Mouse (Mus musculus) lung, postnatal 14 days (tissue): ENCODE results near the gene Atp12a.

Source experiments
- DNase-seq: peaks from one replicate; pipeline ENCODE4 v3.0.0; 2021

The Atp12a gene

DNA sequence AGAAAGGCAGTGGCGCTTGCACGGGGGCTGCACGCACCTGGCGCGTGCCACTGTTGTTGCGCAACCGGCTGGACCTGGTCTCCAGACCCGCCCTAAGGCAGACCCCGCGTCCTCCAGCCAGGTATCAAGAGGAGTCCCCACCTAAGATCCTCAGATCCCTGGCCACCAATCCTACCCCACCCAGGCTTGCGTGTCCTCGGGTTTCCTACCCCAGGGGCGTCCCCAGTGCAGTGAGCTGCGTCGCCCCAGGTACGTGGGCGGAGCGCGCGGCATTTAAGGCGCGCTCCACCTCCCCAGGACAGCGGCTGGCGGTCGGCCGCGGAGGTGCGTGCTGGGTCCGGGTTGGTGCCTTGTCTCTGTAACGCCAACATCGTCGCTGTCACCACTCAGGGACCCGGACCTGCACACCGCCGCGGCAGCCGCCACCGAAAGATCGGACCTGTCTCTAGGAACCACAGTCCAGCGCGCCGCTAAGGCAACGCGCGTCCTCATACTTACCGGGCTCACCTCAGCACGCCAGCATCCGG, at the start of gene Atp12a:
Atp12a (plus strand) TSS at position 358 of the 527 bp plus-strand sequence.
- DNase-seq: no peak

DNA sequence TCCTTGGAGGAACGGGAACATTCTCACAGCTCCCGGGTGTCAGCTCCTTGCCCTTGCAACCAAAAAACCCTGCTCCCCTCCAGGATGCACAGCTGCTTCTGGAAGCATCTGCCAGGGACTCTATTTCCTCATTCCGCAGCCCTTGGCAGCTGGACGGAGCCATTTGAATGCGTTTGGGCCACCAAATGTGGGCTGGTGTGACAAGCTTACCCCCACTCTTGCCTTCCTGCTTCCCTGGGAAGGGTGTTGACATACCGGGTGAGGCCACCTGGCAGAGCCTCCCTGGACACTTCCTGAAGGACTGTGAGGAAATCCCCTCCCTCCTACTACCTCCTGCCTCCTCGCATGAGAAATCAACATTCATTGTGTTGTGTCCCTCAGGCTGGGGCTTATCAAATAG, 49.3 kb upstream of the Atp12a start:
- peak; percentile 16 for DNase-seq

DNA sequence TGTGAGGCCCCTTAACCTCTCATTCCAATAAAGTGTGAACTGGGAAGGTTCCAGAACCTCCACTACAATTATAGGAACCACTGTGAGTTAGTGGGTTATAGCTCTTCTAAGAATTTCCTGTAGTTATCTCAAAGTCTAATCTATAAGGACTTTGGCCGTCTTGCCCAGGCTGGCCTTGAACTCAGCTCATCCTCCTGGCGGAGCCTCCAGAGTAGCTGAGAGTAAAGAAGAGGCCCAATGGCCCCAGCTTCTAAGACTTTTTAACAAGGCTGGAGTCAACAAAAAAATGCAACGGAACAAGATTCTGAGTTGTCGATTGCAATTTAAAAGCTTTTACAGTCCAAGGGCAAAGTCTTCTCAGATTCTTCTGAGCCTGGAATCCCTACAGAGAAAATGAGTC, 48.5 kb upstream of the Atp12a start:
- DNase-seq: no peak

DNA sequence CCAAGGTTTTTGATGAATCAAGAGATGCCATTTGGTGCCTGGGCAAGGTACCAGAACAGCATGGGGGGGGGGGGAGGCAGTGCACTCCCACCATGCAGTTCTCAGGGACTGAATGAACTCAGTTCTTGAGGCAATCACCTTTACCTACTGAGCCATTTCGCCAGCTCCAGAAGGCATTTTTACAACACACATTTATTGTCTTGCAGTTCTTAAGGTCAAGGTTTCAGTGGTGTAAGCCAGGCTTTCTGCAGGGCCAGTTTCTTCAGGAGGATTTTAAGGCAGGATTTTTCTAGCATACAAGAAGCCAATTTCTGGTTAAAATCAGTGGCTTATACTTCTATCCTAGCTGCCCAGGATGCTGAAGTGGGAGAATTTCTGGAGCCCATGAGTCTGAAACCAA, 41.9 kb upstream of the Atp12a start:
- DNase-seq: no peak

DNA sequence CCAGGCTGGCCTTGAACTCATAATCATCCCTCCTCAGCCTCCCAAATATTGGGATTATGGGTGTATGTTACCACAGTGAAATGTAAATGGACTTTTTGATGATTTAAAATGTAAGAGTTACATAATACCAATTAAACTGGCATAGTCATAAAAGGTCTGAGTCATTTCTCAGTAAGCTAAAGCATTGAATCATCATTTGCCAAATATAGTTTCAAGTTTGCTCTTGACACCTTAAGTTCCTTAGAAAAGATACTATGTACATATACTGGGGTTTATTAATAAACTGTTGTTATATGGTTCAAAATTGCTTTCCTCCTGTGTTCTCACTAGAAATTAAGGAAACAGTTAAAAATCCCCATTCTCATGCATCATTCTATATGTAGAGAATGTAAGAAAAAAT, 39.8 kb upstream of the Atp12a start:
- DNase-seq: no peak

DNA sequence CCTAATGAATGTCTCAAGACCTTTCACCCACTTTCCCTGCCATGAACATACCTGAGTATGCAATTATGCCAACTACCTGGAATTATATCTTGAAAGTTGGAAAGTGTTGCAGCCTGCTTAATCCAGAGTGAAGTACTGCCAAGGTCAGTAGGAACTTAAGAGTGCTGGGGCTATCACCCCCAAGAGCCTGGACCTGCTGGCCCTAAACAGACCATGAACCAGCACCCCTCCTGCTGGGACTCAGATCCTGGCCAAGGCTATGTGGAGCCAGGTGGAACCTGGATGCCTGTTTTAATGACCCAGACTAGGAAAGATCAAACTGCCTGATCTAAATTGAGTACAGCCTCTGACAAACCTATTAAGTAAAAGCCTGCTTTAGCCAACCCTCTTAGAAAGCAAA, 31.2 kb upstream of the Atp12a start:
- no peak for DNase-seq

DNA sequence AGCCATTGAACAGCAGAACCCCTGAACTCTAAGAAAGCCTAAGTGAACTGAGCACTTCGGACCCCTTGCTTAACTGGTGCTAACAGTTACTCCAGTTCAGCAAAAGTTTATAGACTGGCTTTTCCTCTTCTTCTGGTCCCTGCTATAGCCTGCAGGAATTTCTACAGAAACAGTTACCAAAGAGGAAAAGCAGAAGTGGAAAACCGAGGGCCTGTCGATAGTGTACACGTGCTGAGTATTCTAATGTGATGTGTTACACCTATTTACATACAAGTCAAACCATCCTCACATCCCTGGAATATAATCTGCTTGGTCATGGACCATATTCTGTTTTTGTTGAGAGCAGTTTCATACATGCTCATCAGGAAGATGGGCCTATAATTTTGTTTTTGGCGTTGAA, 30.4 kb upstream of the Atp12a start:
- no peak for DNase-seq

DNA sequence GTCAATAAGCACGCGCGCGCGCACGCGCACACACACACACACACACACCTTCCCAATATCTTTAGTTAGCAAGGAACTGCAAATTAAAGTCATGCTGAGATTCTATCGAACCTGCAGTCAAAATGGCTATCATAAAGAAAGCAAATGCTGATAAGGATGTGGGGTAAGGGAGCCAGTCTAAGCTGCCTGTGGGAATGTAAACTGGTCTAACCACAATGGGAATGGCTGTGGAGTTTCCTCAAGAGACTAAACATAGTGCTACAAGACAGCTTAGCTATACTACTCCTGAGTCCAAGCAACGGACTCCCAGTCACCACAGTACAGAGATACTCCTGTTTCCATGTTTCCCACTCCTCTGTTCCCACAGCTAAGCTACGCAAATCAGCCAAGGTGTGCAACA, 28.8 kb upstream of the Atp12a start:
- DNase-seq: no peak

DNA sequence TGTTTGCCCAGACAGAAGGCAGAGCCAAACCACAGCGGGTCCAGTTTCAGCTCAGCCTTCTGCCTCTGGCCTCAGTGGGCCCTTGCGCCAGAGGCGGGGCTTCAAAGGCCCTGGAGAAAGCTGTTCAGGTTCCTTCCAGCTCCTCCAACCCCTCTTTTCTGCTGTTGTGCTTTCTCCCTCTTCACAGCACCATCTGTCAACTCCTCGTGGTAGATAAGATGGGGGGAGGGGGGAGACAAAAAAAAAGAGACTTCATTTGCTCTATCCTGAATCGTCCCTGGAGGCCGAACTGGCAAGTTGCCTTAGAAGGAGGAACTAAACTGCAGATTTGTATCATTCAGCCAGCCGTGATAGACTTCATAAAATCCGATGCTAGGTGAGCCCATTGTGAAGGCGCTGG, 27.8 kb upstream of the Atp12a start:
- no peak for DNase-seq

DNA sequence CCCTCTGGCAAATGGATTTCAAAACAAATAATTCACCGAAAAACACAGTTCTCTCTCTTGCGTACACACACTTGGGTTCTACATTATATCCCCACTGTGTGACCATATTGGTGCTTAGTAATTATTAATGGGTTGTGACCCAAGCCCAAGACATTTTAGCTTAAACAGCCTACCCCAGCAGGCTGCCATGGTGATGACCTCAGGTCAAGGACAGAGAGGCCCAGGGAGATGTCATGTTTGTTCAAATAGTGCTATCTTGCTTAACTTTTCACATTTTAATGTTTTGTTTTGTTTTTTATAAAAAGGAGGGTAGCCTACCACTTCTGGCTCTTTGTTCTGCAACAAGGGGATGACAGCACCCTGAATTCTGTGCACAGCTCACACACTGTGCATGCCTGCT, 27.2 kb upstream of the Atp12a start:
- no peak for DNase-seq

DNA sequence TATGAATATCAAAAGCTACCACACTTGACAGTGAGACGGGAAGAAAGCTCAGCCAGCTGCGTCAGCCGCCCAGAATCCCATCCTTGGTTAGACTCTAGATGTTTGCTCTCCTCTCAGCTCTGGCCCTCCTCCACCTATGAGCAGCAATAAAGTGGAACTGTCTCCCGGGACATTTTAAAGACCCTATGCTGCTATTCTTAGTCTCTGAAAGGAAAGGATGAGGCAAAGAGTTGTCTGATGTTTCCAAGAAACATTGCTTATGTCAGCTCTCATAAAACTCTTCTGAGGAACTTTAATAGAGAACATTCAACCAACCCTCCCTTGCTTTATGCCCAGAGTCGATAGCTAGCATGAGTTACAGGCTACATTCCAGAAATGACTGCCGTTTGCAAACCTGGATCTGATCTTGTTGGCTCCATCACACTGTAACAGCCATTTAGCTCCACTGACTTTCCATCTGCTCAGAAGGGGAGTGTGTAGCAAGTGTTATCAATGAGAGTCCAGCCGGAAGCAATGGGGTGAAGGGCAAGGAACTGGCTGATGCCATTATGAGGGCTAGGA, 25.9 kb upstream of the Atp12a start:
- DNase-seq: no peak

DNA sequence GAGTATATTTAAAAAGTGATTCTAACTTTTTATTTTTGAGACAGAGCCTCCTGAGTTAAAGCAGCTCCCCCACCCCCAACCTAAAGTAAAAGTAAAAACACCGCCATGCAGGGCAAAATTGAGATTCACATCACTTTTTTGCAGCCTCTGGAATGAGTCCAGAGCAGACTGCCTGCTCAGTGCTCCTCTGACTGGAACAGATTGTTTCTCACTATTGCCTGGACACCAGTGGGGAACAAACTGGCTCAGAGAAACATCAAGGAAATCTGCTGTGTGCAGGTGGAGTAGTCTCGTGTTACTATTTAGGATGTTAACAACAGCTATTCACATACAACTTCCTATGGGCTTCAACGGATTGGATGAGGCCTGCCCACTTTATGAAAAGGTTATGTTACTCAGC, 16.2 kb upstream of the Atp12a start:
- DNase-seq: no peak

DNA sequence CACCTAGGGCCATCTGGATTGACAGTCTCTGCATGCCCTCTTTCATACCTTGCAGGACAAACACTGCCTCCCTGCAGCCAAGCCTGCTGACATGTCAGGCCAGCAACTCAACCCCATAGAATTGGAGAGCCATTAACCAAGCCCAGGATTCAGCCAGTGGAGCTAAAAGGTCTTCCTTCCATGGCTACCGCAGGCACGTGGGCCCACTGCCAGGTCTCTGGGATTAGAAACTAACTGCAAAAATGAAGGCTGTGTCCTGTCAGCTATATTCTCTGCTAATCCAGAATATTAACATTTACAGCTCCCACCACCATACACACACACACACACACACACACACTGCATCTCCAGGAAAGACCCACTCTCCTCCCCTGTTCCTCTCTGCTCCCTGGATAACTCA, 15.3 kb upstream of the Atp12a start:
- no peak for DNase-seq

DNA sequence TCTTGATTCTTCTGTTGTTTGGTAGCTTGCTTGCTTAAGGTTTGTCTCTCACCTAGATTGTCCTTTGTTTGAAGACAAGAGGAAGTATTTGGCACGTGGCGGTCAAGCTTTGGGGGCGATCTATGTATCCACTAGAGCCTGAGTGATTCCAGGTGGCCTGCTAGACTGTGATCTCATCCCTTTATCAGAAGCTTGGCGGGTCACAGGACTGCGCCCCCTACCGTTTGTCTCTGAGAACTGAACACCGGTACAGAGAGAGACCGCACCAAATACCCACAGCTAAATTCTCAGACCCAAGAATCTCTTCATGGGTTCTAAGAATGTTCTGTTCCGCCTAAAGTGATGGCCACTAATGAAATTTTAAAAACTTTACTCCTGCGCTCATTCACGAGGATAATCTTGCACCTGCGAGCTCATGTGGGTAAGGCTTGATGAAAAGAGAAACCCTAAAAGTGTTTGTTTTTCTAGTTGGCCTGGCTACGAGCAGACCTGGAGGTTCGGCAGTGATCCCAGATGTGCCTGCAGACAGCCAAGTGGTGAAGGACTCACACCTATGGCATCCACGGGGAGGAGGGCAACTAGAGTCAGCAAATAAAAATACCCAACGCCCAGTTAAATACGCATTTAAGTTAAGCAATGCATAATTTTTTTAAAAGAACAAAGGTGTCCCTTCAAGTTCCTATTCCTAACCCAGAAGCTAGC, 12.8 kb upstream of the Atp12a start:
- DNase-seq: peak; percentile 25

DNA sequence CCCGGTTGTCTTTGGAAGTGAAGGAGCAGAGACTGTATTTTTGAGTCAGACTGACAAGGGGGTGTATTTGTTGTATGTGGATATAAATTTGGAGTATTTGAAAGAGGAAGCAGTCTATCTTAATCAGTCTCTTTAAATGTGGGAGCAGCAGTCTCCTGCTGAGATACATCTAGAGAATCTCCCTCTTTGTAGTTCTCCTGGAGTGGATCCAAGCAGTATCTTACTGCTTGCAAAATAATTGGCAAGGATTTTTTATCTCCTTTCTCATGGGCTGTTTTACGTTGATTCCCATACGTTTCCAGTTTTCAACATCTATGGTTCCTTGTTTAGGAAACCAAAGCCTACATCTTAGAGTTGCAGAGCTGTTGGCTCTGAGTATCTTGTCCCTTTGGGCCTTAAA, 10.1 kb upstream of the Atp12a start:
- DNase-seq: no peak

DNA sequence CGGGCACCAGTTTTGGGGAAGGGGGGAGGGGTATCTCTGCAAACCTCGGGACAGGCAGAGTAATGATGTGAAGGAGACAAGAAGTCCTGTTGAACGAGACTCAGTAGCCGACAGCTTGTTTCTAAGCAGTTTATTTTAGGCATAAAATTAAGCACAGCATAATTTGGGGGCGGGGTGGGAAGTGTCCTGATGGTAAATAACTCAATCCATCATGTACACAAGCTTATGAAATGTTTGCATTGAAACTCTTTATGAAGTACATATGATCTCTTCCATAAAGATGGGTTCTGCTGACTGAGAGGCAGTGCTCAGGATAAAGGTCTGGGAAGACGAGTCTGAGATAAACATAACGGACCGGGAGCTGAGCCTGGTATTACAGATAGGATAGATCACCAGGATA, 9.5 kb upstream of the Atp12a start:
- DNase-seq: no peak

DNA sequence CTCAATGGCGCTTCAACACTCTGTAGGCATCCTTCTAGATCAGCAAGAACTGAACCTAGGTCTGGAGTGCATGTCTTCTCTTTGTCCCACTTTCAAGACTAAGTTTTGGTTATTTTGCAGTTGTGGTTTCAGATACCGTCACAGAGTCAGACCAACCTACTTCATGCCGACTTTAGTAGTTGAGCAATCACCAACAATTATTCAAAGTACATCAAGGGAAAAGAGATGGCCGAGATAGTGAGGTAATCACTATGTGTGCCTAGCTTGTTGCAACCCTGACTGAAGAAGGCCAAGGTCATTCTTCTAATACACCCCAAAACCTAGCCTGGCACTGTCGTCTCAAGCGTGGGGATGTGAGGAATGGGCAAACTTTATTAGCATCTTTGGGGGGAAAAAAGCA, 8.7 kb upstream of the Atp12a start:
- DNase-seq: no peak

DNA sequence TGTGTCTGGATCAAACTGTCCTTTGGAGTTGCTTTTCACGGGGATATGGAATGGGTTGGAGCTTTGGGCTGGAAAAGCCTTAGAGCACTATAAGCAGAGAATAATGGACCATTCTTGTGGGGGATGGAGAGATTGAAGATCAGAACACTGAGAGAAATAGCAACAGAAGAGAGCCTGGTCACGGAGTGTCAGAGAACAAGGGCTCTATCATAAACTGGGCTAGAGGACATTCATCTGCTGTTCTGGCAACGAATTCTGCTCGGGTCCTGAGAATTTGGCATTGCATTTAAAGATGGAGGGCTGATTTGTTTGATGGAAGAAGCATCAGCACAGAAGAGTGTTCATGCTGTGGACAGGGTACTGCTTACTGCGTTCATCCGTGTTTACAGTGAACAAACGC, 6.4 kb upstream of the Atp12a start:
- no peak for DNase-seq

DNA sequence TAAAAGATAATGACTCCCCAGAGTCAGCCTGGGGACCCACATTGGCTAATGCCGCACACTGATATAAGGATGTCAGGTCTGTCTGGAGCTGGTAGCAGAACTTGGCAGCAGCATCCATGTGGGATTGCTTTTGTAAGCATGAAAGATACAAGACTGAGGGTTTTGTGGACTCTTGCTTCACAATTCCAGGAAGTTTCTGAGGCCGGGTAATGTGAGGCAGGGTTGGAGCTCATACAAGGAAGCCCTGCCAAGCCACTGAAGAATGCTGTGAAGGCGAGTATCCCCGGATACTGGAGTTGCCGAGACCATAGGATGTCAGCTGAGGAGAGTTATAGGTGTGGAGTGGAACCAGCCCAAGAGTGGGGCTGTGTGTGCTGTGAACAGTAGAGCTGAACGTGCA, 5.7 kb upstream of the Atp12a start:
- no peak for DNase-seq

DNA sequence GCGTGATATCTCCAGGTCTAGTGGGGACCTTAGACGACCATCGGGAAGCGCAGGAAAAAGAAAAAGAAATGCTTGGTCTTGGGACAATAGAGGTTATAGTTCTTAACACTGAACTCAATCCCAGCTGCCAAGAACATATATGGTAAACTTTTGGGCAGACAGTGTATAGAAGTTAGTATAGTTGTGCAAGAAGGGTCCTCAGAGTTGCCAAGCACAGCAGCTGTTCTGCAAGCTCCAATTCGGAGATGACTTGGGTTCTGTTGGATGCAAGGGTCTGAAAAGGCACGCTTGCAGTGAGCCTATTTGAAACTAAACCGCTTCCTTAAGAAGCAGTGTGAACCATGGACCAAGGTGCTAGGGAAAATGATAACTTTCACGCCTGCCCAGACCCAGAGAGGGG, 424 bp downstream of the Atp12a start:
- DNase-seq: no peak

DNA sequence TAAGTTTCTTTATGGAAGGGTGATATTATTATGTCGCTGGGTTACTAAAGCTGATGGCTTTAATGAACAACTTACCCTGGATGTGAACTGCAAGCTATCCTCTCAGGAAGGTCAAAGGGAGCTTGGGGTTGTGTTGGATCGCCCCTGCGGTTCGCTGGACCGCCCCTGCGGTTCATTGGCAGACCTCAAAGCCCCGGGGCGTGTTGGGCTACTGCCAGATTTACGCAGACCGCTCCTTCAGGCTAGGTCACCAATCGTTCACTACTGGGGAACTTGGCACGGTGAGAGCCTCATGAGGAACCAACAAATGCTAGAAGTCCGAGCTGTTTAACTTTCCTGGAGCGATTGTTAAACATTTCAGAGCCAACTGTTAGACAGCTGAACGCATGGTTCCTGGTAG, 1.8 kb downstream of the Atp12a start:
- peak; percentile 15 for DNase-seq

DNA sequence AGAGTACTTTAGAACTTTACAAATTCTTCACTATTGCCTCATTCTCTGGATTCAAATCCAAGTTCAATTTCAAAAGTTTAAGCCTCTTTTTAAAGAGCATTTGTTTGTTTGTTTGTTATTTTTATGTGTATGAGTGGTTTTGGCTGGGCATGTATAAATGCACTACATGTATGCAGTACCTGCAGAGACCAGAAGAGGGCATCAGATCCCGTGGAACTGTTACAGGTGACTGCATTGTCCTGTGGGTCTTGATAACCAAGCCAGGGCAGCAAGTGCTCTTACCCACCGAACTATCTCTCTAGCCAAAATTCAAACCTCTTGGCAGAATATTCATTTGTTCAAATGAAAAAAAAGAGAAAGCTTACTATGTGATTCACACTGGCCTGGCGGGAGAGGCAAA, 4.0 kb downstream of the Atp12a start:
- peak; percentile 28 for DNase-seq

DNA sequence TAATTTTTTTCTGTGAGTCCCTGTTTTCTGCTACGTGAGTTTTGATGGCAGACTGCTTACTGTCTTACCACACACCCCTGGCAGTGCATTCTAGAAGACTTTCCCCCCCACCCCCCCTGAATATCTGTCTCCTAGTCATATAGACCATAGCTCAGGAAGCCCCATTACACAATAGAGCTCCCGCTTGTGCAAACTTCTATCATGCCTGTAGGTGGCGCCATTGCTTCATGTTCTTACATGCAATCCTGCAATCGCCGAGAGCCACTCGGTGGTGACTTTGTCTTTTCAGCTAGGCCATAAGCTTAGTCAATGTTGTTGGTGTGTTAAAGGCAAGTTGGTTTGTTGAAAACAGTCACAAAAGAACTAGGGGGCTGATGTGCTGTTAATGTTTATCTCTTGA, 10.9 kb downstream of the Atp12a start:
- peak; percentile 88 for DNase-seq

DNA sequence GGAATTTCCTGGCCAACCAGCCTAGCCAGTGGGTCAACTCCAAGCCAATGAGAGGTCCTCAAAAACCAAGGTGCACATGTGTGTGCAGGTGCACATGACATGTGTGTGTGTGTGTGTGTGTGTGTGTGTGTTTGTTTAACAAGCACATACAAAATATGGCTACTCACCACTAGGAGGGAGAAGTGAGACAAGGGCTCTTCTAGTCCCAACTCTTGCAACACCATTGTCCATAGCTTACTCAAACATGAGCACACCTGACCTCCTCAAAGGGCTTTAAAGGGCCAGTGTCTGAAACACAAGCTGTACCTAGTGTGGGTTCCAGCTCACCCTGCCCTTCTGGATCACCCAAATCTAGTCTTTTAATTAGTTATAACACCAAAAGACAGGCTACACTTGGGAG, 12.9 kb downstream of the Atp12a start:
- DNase-seq: no peak

DNA sequence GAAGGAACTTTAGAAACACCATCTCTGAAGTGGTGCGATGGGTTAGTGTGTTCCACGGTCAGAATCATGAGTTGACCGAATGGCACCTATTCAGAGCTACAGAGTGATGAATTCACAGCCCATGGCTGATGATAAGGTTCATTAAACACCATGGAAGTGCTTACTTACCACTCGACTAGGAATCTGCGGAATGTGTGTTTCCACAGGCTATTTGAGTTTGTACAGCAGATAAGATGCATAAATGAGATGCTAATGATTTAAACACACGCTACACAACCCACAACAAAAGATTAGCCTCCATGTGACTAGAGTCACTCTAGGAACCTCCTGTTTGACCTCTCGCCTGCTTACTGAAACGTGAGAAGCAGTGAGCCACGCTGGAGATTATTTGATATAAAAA, 14.5 kb downstream of the Atp12a start:
- no peak for DNase-seq
